Mouse (Mus musculus) right cerebral cortex, postnatal 25 days (tissue): ENCODE results near the gene Lrrc52.

Experiments used
- DNase-seq: peaks from one replicate; pipeline ENCODE4 v3.0.0; 2022

The Lrrc52 gene

GRCm38 (mm10) chr1:167434931-167435330, 31.6 kb downstream of the Lrrc52 start:
- no peak for DNase-seq

GRCm38 (mm10) chr1:167430976-167431676, 35.5 kb downstream of the Lrrc52 start:
- DNase-seq = no peak

GRCm38 (mm10) chr1:167426681-167427080, 39.9 kb downstream of the Lrrc52 start:
- no peak for DNase-seq

GRCm38 (mm10) chr1:167425572-167425971, 41.0 kb downstream of the Lrrc52 start:
- DNase-seq = no peak

GRCm38 (mm10) chr1:167422501-167423240, 43.9 kb downstream of the Lrrc52 start:
- no peak for DNase-seq

- peak; percentile 53 for DNase-seq
Measured at GRCm38 (mm10) chr1:167414846-167415245, 51.7 kb downstream of the Lrrc52 start.

GRCm38 (mm10) chr1:167411991-167412715, 54.4 kb downstream of the Lrrc52 start:
- DNase-seq = no peak

GRCm38 (mm10) chr1:167409601-167410000, 57.0 kb downstream of the Lrrc52 start:
- DNase-seq = no peak

GRCm38 (mm10) chr1:167405237-167405636, 61.3 kb downstream of the Lrrc52 start:
- no peak for DNase-seq
